Mouse (Mus musculus): Measurements from ENCODE around the gene Slc8a2.

Slc8a2 gene

DNA sequence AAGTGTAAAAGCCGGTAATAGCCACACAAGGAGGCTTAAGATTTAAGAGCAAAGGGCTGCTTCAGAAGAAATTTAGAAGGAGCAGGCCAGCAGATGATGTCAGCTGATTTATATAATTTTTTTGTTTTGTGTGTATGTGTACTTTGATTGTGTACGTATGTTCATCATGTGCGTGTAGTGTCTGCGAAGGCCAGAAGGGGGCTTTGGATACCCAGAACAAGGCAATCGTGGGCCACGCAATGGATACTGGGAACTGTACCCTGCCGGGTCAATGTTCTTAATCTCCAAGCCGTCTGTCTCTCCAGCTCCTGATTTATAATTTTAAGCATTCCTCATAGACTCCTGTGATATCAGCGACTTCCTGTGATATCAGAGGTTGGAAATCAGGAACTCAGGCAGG, 31.7 kb downstream of the Slc8a2 start:
- intact Hi-C loops (cut with DNase I) = no loop called here

- intact Hi-C loops (cut with DNase I) = no loop called here
Measured at GRCm38 (mm10) chr7:16162036-16162435, 32.4 kb downstream of the Slc8a2 start.

- intact Hi-C loops (cut with DNase I) = no loop called here
Measured at GRCm38 (mm10) chr7:16172141-16172581, 42.5 kb downstream of the Slc8a2 start.

- intact Hi-C loops (cut with DNase I) = no loop called here
Measured at GRCm38 (mm10) chr7:16172586-16173140, 43.0 kb downstream of the Slc8a2 start.

DNA sequence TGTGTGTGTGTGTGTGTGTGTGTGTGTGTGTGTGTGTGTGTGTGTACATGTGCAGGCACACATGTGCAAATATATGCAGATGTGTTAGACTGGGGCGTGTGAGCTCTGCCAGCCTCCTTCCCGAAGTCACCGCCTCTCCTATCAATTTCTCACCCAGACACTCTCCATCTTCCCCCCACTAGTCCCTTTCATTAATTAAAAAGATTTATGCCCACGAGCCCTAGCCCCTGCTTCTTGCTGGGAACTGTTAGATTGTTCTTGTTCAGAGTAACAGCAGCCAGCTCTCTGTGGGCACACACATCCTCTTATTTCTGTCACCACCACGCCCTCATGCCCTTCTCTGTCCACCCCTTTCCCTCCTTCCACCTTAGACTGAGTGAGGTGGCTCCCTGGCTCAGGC, 43.5 kb downstream of the Slc8a2 start:
- intact Hi-C loops (cut with DNase I) = no loop called here

DNA sequence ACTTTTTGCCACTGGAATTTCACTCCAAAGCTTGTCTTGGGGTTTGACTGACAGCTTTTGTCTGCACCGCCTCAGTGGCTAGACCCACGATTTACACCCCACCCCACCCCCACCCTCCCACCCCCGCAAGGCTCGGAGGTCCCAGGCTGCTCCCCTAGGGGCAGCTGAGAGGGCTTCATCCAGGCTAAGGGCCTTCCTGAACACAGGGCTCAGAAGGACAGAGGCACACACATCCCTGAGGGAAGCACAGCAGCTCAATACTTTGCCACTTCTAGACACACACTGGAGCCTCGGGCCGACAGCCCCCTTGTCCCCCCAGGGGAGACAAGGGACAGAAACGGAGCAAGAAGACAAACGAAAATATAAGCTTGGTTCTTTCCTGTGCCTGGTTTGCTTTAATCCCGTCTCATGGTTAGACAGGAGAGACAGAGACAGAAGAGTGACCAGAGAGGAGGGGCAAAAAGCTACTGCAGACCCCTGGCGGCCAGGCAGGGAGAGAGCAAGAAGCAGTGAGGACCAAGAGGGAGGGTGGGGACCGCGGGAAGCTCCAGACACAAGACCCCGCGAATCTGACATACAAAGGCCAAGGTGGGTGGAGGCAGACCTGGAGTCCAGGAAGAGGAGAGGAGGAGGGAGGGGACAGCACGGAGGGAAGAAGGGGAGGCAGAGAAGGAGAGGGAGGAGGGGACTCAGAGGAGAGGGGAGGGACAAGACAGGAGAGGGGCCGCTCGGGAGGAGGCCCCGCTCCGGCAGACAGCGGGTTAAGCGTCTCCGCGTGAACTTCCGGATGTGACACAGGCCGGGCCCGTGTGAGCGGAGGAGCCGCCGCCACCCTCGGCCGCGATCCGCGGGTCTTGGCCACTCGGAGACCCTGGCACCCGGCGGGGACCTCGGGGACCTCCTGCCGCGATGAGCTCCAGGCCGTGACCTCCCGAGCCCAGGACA, 45.2 kb downstream of the Slc8a2 start, which contains the start of gene Meis3:
Gene Meis3, plus strand, starts transcription at position 494 of the 945 bp plus-strand sequence.
- intact Hi-C loops (cut with DNase I) = no loop called here

GRCm38 (mm10) chr7:16175542-16175931, 45.9 kb downstream of the Slc8a2 start:
- intact Hi-C loops (cut with DNase I) = no loop called here

DNA sequence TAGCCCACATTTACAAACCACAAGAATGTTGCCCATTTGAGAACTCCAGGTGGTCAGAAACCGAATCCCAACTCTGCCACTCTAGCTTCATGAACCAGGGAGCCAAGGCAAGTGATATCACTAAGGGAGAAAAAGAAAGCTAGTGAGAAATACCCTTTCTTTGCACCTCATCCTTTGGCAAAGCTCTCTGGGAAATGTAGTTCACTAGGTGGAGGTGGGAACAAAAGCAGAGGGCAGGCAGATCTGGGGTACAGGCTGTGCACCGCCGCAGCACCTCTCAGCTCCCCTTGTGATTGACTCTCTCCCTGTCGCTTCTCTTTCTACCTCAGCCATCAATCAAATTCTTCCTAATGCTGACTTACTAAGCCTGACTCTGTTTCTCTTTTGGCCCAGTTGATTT, 48.5 kb downstream of the Slc8a2 start:
- intact Hi-C loops (cut with DNase I) = no loop called here

- intact Hi-C loops (cut with DNase I) = loop anchor here (10.0 kb wide), 1 partner anchor 191 kb away; no protein-coding TSS in a partner anchor
Measured at GRCm38 (mm10) chr7:16183663-16184062, 54.0 kb downstream of the Slc8a2 start.

DNA sequence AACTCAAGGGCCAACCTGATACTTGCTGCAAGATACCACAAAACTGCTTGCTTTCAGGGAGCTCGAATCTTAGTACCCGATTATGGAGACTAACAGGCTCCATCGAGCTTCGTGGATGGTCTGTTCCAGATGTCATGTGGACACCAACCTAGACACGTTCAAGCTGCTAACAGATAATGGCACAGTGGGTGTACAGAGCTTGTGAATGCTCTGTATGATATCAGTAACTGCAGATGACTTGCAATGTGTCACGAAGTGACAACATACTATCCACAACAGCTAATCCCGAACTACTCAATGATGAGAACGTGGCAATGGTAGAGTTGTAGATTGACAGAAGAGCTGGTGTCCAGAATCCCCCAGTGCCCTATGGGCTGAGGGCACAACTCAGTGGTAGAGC, 57.9 kb downstream of the Slc8a2 start:
- intact Hi-C loops (cut with DNase I) = loop anchor here (10.0 kb wide), 1 partner anchor 187 kb away; no protein-coding TSS in a partner anchor

GRCm38 (mm10) chr7:16192315-16192714, 62.7 kb downstream of the Slc8a2 start:
- intact Hi-C loops (cut with DNase I) = loop anchor here (1.0 kb wide), 1 partner anchor 71 kb away; no protein-coding TSS in a partner anchor

DNA sequence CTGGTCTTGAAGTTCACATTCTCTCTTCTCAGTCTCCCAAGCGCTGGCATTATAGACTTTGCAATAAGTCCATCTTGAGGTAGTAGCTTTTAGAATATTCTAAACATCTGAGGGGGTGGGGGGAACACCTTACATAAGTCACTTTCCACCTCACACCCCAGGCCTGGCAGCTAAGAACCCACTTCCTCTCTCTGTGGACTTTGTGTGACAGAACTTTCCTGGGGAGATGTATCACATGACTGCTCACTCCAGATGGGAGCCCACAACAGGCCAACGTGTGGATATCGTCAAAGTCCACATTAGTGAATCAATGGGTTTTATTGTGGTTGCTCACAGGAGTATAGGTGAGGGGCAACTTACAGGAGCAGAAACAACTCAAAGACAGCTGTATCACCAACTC, 64.1 kb downstream of the Slc8a2 start:
- intact Hi-C loops (cut with DNase I) = no loop called here

- intact Hi-C loops (cut with DNase I) = no loop called here
Measured at GRCm38 (mm10) chr7:16196616-16197015, 67.0 kb downstream of the Slc8a2 start.

DNA sequence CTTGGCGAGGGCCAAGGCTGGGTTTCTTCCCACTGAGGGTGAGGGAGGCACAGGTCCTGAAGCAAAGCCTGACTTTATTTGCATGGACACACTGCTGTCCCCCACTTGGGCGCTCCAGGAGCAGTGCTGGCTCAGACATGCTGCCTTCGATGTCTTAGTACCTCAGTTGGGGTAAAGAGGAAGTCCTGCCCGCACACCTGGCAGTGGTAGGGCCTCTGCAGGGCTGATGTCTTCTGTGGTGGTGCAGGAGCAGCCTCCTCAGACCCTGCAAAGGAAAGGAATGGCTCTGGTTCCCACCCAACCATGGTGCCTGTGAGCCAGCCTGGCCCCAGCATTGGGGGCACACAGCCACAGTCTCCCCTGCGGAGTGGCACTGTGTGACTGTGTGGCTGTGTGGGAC, 67.5 kb downstream of the Slc8a2 start:
- intact Hi-C loops (cut with DNase I) = no loop called here

DNA sequence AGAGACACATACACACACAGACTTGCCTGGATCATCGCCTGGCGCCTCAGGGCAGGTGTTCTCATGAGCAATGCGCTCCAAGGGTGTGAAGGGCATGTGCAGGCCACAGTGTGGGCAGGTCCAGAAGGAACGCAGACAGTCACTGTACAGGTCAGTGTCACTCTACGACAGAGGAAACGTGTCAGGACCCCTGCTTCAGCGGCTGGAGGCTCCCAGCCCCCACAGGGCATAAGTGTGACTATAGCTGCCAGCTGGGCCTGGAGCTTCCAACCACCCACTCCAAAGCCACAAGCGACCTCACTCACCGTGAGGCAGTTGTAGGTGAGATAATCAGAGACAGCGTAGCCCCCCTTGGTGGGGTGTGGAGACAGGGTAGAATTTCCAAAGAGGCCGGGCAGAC, 68.9 kb downstream of the Slc8a2 start:
- intact Hi-C loops (cut with DNase I) = no loop called here

GRCm38 (mm10) chr7:16201136-16201535, 71.5 kb downstream of the Slc8a2 start:
- intact Hi-C loops (cut with DNase I) = no loop called here

DNA sequence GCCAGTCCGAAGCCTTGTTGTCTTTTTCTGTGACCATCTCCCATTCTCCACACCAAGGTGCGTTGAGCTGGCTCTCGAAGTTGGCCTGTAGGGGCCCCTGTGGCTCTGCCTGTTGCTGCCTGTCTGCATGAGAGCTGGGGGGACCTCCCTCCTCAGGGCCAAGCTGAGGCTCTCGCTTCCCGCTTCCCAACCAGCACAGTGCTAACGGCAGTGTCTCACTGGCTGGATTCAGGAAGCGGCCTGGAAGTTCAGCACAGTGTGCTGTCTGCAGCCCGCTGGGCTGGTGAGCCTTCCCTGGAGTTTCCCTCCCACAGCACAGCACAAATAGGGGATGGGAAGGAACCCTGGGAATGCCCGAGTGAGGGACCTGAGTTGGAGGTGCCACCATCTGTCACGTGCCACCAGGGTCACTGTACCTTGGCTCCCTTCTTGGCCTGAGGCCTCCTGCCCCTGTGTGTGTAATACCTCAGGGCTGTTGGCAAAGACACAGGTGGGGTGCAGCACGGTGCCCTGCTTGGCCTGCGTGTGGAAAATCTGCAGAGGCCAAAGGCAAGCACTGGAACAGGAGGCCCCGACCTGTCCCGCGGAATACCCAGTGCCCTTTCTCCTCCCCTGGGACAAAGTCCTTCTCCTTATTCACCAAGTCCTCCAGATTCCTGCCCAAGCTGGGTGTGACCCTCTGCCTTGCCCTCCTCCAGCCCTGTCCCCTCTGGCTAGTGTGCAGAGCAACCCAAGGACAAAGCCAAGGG, 73.3 kb downstream of the Slc8a2 start:
- intact Hi-C loops (cut with DNase I) = no loop called here

GRCm38 (mm10) chr7:16203505-16203903, 73.9 kb downstream of the Slc8a2 start:
- intact Hi-C loops (cut with DNase I) = no loop called here

DNA sequence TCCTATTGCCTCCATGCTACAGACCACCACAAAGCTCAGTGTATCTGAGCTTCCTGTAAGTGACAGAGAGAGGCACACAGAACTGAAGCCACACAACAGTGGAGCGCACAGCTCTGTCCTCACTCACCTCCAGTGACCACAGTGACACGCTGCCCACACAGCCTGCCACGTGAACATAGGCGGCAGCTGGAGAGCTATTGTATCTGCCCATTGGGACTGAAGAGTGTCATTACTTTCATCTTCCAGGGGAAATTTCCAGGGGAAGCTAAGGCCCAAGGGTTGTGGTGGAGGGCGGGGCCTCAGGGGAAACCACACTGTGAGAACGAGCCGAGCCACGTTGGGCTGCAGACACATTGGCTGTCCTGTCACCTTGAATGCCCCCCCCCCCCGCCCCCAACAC, 75.2 kb downstream of the Slc8a2 start:
- intact Hi-C loops (cut with DNase I) = no loop called here

GRCm38 (mm10) chr7:16207076-16207475, 77.5 kb downstream of the Slc8a2 start:
- intact Hi-C loops (cut with DNase I) = no loop called here

DNA sequence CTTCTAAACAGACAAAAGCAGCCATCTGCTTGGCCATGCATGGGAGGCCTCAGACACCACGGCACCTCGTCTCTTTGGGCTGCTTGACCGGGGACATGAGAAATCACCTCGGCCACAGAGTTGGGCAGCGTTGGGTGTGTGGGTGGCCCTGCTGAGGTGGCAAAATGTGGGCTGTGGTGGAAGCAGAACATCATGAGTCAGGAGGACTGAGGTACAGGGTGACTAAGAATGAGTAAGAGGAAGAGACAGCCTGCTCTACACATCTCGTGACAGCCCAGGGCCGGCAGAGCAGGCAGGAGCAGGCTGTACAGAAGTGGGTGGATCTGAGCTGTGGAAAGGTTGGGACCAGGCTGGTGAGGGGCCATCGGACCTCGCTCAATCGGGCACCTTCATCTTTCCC, 77.9 kb downstream of the Slc8a2 start:
- intact Hi-C loops (cut with DNase I) = no loop called here

All from adrenal gland (tissue).